Mouse (Mus musculus) c-Kit-positive CD71-positive TER-119-negative erythroid progenitor cells, embryonic 14.5 days (primary cell): ENCODE data around the gene Zbed5.
A peak's percentile ranks its signal among the peaks of the same experiment; 100 is the strongest.
"Not testable (repeated sequence)": the region's sequence is repeated elsewhere in the genome, so short reads cannot be mapped to it uniquely, and the experiment has no call there.

ENCODE experiments used
- DNase-seq: peaks from one replicate; pipeline ENCODE4 v3.0.0-alpha.2; 2013; ENCODE audit warnings: low read depth

The Zbed5 gene

GRCm38 (mm10) chr5:129908242-129908965, 12.9 kb downstream of the Zbed5 start, which contains the start of gene Nupr1l:
Gene Nupr1l, plus strand, starts transcription at chr5:129908540.
- DNase-seq = peak; percentile 77

- no peak for DNase-seq
Observed at GRCm38 (mm10) chr5:129909147-129909546, 13.6 kb downstream of the Zbed5 start.

- DNase-seq = no peak
Observed at GRCm38 (mm10) chr5:129909591-129909990, 14.1 kb downstream of the Zbed5 start.

GRCm38 (mm10) chr5:129914024-129914423, 18.5 kb downstream of the Zbed5 start:
- peak; percentile 40 for DNase-seq

- not testable (repeated sequence) for DNase-seq
Observed at GRCm38 (mm10) chr5:129915491-129915890, 20.0 kb downstream of the Zbed5 start.

- DNase-seq = no peak
Observed at GRCm38 (mm10) chr5:129918065-129918651, 22.6 kb downstream of the Zbed5 start.

- no peak for DNase-seq
Observed at GRCm38 (mm10) chr5:129918752-129919151, 23.2 kb downstream of the Zbed5 start.

- no peak for DNase-seq
Observed at GRCm38 (mm10) chr5:129919320-129919719, 23.8 kb downstream of the Zbed5 start.

- no peak for DNase-seq
Observed at GRCm38 (mm10) chr5:129921972-129922371, 26.4 kb downstream of the Zbed5 start.

GRCm38 (mm10) chr5:129924820-129925452, 29.4 kb downstream of the Zbed5 start:
- DNase-seq = no peak

- DNase-seq = no peak
Observed at GRCm38 (mm10) chr5:129925933-129926332, 30.4 kb downstream of the Zbed5 start.

GRCm38 (mm10) chr5:129929924-129930855, 34.7 kb downstream of the Zbed5 start:
- no peak for DNase-seq

GRCm38 (mm10) chr5:129936941-129937340, 41.4 kb downstream of the Zbed5 start:
- no peak for DNase-seq

- DNase-seq = no peak
Observed at GRCm38 (mm10) chr5:129940281-129940680, 44.8 kb downstream of the Zbed5 start.

GRCm38 (mm10) chr5:129940736-129941494, 45.4 kb downstream of the Zbed5 start:
- no peak for DNase-seq

- peak; percentile 95 for DNase-seq
Observed at GRCm38 (mm10) chr5:129941495-129942045, 46.0 kb downstream of the Zbed5 start, which contains the start of gene Vkorc1l1. Gene Vkorc1l1, plus strand, starts transcription at chr5:129941970.

- not testable (repeated sequence) for DNase-seq
Observed at GRCm38 (mm10) chr5:129942073-129942939, 46.8 kb downstream of the Zbed5 start.

- no peak for DNase-seq
Observed at GRCm38 (mm10) chr5:129943402-129943801, 47.9 kb downstream of the Zbed5 start.

GRCm38 (mm10) chr5:129947528-129948033, 52.1 kb downstream of the Zbed5 start:
- DNase-seq = no peak

GRCm38 (mm10) chr5:129952143-129952542, 56.6 kb downstream of the Zbed5 start:
- no peak for DNase-seq
